Mouse (Mus musculus): ENCODE results near the gene Dhh. TPM values are rescaled to one million over a fixed set of nuclear protein-coding genes. Genes with fewer than 3 reads are reported as not detected.

The Dhh gene
- polyA plus RNA-seq, 1 experiment, result 2.6 TPM

DNA sequence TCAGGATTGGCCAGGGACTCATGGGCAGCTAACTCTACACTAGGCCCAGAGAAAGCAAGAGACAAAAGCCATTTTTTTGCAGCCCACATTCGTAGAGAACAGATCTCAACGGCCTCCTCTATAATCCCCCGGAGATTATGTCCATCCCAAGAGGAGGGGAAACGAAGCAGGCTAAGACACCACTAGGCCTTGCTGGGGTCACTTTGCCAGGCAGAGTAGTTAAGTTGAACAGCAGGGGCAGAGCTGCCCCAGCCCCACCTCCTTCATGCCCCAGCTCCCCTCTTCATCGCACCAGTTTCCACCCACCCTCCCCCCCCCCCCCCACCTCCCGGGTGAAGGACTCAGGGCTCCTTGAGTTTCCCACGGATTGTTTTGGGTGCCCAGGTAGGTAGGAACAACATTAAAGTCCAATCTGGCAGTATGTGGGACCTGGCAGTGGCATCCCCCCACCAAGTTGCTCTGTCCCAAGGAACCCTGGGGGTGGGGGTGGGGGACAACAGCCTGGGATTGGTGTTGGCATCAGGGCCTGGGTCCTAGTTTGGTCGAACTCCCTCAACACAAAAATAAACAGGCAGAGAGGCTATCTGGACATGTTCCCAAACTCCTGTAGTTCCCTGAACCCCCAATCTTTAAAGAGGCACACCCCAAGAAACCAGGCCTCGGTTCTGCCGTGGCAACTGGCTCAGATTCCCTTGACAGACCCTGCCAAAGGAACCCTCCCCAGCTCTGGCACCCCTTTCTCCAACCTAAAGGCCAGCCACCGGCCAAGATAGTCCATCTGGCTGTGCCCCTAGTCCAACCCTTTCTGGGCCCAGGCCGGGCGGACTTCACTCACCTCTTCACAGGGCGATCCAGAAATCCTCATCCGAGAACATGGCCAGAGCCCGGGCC is 27.9 kb downstream of the Dhh start:
- Histone ChIP-seq H3K36me3 (ENCODE audit: control insufficient read depth, insufficient read depth, low read length) (peaks cover 7% of the 10 kb centered on the region), H3K27ac (ENCODE audit: control insufficient read depth, insufficient read depth, low read length) (peak overlapping the region; percentile 84; the same call in 1 of the 2 replicates), H3K27me3 (ENCODE audit: control insufficient read depth, insufficient read depth, low read length) (no peaks in the 10 kb centered on the region), H3K4me1 (replicated peaks; ENCODE audit: control insufficient read depth, insufficient read depth, low read length) (peaks cover 27% of the 10 kb centered on the region), H3K4me3 (ENCODE audit: control insufficient read depth, insufficient read depth, low read length) (peak overlapping the region; percentile 98)
- under 1% methylated on average over 16 of the region's 16 CpGs for WGBS
- no peak for TF ChIP-seq POLR2A (IDR thresholded peaks at IDR 0.05; ENCODE audit: control insufficient read depth, extremely low read depth, insufficient read depth, low read length, poor library complexity)
- no peak for TF ChIP-seq CTCF (IDR thresholded peaks at IDR 0.05; ENCODE audit: borderline replicate concordance, control insufficient read depth, extremely low read depth, insufficient read depth, low read length, poor library complexity)
- peak; percentile 40 for DNase-seq

GRCm38 (mm10) chr15:98869342-98870178 is 28.8 kb downstream of the Dhh start:
- no peaks in the 10 kb centered on the region for H3K27me3 ChIP-seq (ENCODE audit: control insufficient read depth, insufficient read depth, low read length)
- no peak for TF ChIP-seq POLR2A (IDR thresholded peaks at IDR 0.05; ENCODE audit: control insufficient read depth, extremely low read depth, insufficient read depth, low read length, poor library complexity)
- no peak for TF ChIP-seq CTCF (IDR thresholded peaks at IDR 0.05; ENCODE audit: borderline replicate concordance, control insufficient read depth, extremely low read depth, insufficient read depth, low read length, poor library complexity)
- DNase-seq, result peak; percentile 32
- peak overlapping the region; percentile 58; the same call in 1 of the 2 replicates for H3K27ac ChIP-seq (ENCODE audit: control insufficient read depth, insufficient read depth, low read length)
- WGBS, result 3% methylated on average over 8 of the region's 8 CpGs
- peaks cover 16% of the 10 kb centered on the region for H3K36me3 ChIP-seq (ENCODE audit: control insufficient read depth, insufficient read depth, low read length)
- H3K4me3 ChIP-seq (ENCODE audit: control insufficient read depth, insufficient read depth, low read length), result peak overlapping the region; percentile 98
- peaks cover 27% of the 10 kb centered on the region for H3K4me1 ChIP-seq (replicated peaks; ENCODE audit: control insufficient read depth, insufficient read depth, low read length)

GRCm38 (mm10) chr15:98868346-98869063 is 29.8 kb downstream of the Dhh start:
- Histone ChIP-seq H3K4me3 (ENCODE audit: control insufficient read depth, insufficient read depth, low read length) (no peak overlapping the region), H3K36me3 (ENCODE audit: control insufficient read depth, insufficient read depth, low read length) (peaks cover 26% of the 10 kb centered on the region)

DNA sequence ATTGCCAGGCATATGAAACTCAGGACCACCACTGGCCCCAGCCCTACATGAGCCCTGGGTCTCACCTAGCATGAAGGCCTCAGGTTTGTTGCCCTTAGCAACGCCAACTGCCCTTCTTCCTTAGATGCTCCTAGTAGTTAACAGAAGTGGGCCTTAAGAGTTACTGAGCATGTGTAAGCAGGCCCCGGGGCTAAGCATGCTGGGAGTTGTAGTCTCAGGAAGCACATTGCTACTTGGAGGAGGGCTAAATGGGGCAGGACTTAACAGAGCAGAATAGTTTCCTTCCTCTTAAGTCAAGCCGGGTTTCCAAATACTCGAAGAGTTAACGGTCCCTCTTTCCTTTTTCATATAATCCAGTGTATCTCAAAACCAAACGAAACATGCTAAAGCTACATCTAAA is 31.0 kb downstream of the Dhh start:
- Histone ChIP-seq H3K36me3 (ENCODE audit: control insufficient read depth, insufficient read depth, low read length) (peaks cover 38% of the 10 kb centered on the region), H3K27ac (ENCODE audit: control insufficient read depth, insufficient read depth, low read length) (no peak overlapping the region), H3K27me3 (ENCODE audit: control insufficient read depth, insufficient read depth, low read length) (no peaks in the 10 kb centered on the region), H3K4me3 (ENCODE audit: control insufficient read depth, insufficient read depth, low read length) (no peak overlapping the region), H3K4me1 (replicated peaks; ENCODE audit: control insufficient read depth, insufficient read depth, low read length) (peaks cover 25% of the 10 kb centered on the region)
- TF ChIP-seq POLR2A (IDR thresholded peaks at IDR 0.05; ENCODE audit: control insufficient read depth, extremely low read depth, insufficient read depth, low read length, poor library complexity) (no peak), CTCF (IDR thresholded peaks at IDR 0.05; ENCODE audit: borderline replicate concordance, control insufficient read depth, extremely low read depth, insufficient read depth, low read length, poor library complexity) (no peak)
- WGBS, result 7% methylated on average over 6 of the region's 6 CpGs
- peak; percentile 67 for DNase-seq

More at GRCm38 (mm10) chr15:98868346-98869063, 29.8 kb downstream of the Dhh start:
- DNase-seq, result no peak
- no peak for TF ChIP-seq POLR2A (IDR thresholded peaks at IDR 0.05; ENCODE audit: control insufficient read depth, extremely low read depth, insufficient read depth, low read length, poor library complexity)
- no peak for TF ChIP-seq CTCF (IDR thresholded peaks at IDR 0.05; ENCODE audit: borderline replicate concordance, control insufficient read depth, extremely low read depth, insufficient read depth, low read length, poor library complexity)
- WGBS, result 60% methylated on average over 11 of the region's 11 CpGs
- Histone ChIP-seq H3K27ac (ENCODE audit: control insufficient read depth, insufficient read depth, low read length) (no peak overlapping the region), H3K27me3 (ENCODE audit: control insufficient read depth, insufficient read depth, low read length) (no peaks in the 10 kb centered on the region), H3K4me1 (replicated peaks; ENCODE audit: control insufficient read depth, insufficient read depth, low read length) (peaks cover 27% of the 10 kb centered on the region)

DNA sequence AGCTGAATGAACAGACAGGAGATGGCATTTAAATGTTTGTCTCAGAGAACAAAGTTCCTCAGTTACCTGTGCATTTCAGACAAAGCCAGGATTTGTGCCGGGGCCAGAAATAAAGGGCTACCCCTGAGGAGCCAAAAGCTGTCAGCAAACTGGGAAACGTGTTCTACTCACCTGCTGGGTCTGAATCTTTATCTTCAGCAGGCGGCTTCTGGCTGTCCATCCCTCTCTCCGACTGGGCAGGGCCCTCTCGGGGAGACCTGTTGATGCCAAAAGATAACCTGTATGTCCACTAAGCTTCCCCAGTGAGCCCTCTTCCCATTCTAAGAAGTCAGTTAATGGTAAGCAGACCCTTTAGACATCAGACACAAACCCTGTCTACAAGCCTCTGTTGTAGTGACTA is 31.8 kb downstream of the Dhh start:
- peaks cover 24% of the 10 kb centered on the region for H3K4me1 ChIP-seq (replicated peaks; ENCODE audit: control insufficient read depth, insufficient read depth, low read length)
- H3K36me3 ChIP-seq (ENCODE audit: control insufficient read depth, insufficient read depth, low read length), result peaks cover 46% of the 10 kb centered on the region
- H3K27ac ChIP-seq (ENCODE audit: control insufficient read depth, insufficient read depth, low read length), result no peak overlapping the region
- no peaks in the 10 kb centered on the region for H3K27me3 ChIP-seq (ENCODE audit: control insufficient read depth, insufficient read depth, low read length)
- TF ChIP-seq CTCF (IDR thresholded peaks at IDR 0.05; ENCODE audit: borderline replicate concordance, control insufficient read depth, extremely low read depth, insufficient read depth, low read length, poor library complexity) (no peak), POLR2A (IDR thresholded peaks at IDR 0.05; ENCODE audit: control insufficient read depth, extremely low read depth, insufficient read depth, low read length, poor library complexity) (no peak)
- 97% methylated on average over 5 of the region's 5 CpGs for WGBS
- DNase-seq, result no peak
- no peak overlapping the region for H3K4me3 ChIP-seq (ENCODE audit: control insufficient read depth, insufficient read depth, low read length)

DNA sequence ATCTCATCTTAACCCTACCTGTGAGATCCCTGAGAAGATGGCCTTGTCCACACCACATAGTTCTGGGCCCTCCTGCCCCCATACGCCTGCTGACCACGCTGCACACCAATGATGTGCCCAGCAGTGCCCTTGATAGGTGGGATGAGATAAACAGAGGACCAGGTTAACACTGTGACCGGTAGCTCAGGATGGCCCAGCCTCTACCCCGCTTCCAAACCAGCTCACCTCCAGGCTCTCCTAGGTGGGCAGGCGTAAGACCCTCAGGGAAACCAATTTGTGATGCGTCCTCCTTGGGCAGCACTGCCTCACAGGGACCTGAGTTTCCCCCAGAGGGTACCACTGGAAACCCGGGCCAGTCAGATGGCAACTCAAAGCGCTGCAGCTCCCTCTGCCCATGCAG is 32.6 kb downstream of the Dhh start:
- TF ChIP-seq CTCF (IDR thresholded peaks at IDR 0.05; ENCODE audit: borderline replicate concordance, control insufficient read depth, extremely low read depth, insufficient read depth, low read length, poor library complexity) (no peak), POLR2A (IDR thresholded peaks at IDR 0.05; ENCODE audit: control insufficient read depth, extremely low read depth, insufficient read depth, low read length, poor library complexity) (no peak)
- WGBS, result 98% methylated on average over 8 of the region's 8 CpGs
- Histone ChIP-seq H3K4me3 (ENCODE audit: control insufficient read depth, insufficient read depth, low read length) (no peak overlapping the region), H3K27me3 (ENCODE audit: control insufficient read depth, insufficient read depth, low read length) (no peaks in the 10 kb centered on the region), H3K4me1 (replicated peaks; ENCODE audit: control insufficient read depth, insufficient read depth, low read length) (peaks cover 24% of the 10 kb centered on the region), H3K27ac (ENCODE audit: control insufficient read depth, insufficient read depth, low read length) (no peak overlapping the region), H3K36me3 (ENCODE audit: control insufficient read depth, insufficient read depth, low read length) (peaks cover 53% of the 10 kb centered on the region)
- no peak for DNase-seq

Measured in thymus, adult 2 months (tissue).